Mouse (Mus musculus): ENCODE measurements at regions not wholly inside any gene's neighbourhood (a gene's known extent, or its start where the extent isn't known, plus 50 kb on each side); places are given as distances from the start of the nearest gene placed in this dataset.
A peak's percentile ranks its signal among the peaks of the same experiment; 100 is the strongest.

- peak; percentile 92 for DNase-seq
Measured at GRCm38 (mm10) chr11:22617204-22617874, 105.5 kb downstream of the Tmem17 start.

- DNase-seq, result no peak
Measured at GRCm38 (mm10) chr11:22620912-22621705, 109.2 kb downstream of the Tmem17 start.

GRCm38 (mm10) chr11:22621868-22622267 is 110.0 kb downstream of the Tmem17 start:
- DNase-seq, result peak; percentile 25

GRCm38 (mm10) chr11:22622496-22622997 is 110.7 kb downstream of the Tmem17 start:
- DNase-seq, result no peak

- DNase-seq, result no peak
Measured at GRCm38 (mm10) chr11:22626407-22626806, 114.5 kb downstream of the Tmem17 start.

GRCm38 (mm10) chr11:22628497-22628896 is 116.6 kb downstream of the Tmem17 start:
- DNase-seq, result peak; percentile 21

- peak; percentile 67 for DNase-seq
Measured at GRCm38 (mm10) chr11:22628979-22629378, 117.1 kb downstream of the Tmem17 start.

GRCm38 (mm10) chr11:22629581-22629980 is 117.7 kb downstream of the Tmem17 start:
- DNase-seq, result peak; percentile 92

GRCm38 (mm10) chr11:22629991-22630390 is 118.1 kb downstream of the Tmem17 start:
- DNase-seq, result peak; percentile 74

GRCm38 (mm10) chr11:22630982-22631381 is 119.1 kb downstream of the Tmem17 start:
- DNase-seq, result no peak

GRCm38 (mm10) chr11:22631606-22632313 is 119.9 kb downstream of the Tmem17 start:
- peak; percentile 48 for DNase-seq

GRCm38 (mm10) chr11:22632314-22632700 is 120.4 kb downstream of the Tmem17 start:
- DNase-seq, result no peak

GRCm38 (mm10) chr11:22632988-22633387 is 121.1 kb downstream of the Tmem17 start:
- peak; percentile 77 for DNase-seq

- no peak for DNase-seq
Measured at GRCm38 (mm10) chr11:22633961-22634360, 122.1 kb downstream of the Tmem17 start.

GRCm38 (mm10) chr11:22635021-22635420 is 123.1 kb downstream of the Tmem17 start:
- no peak for DNase-seq

GRCm38 (mm10) chr11:22636321-22636720 is 124.4 kb downstream of the Tmem17 start:
- no peak for DNase-seq

GRCm38 (mm10) chr11:22636761-22637557 is 125.1 kb downstream of the Tmem17 start:
- DNase-seq, result peak; percentile 81

- DNase-seq, result no peak
Measured at GRCm38 (mm10) chr11:22638171-22638570, 126.3 kb downstream of the Tmem17 start.

- DNase-seq, result no peak
Measured at GRCm38 (mm10) chr11:22638700-22639099, 126.8 kb downstream of the Tmem17 start.

GRCm38 (mm10) chr11:22640371-22640990 is 128.6 kb downstream of the Tmem17 start:
- no peak for DNase-seq

- no peak for DNase-seq
Measured at GRCm38 (mm10) chr11:22641450-22641849, 129.6 kb downstream of the Tmem17 start.

- DNase-seq, result no peak
Measured at GRCm38 (mm10) chr11:22644010-22644625, 132.2 kb downstream of the Tmem17 start.
